Mouse (Mus musculus): ENCODE data around the gene Ahcyl1.
"Not testable (repeated sequence)": the region's sequence is repeated elsewhere in the genome, so short reads cannot be mapped to it uniquely, and the experiment has no call there.

Gene Ahcyl1

DNA sequence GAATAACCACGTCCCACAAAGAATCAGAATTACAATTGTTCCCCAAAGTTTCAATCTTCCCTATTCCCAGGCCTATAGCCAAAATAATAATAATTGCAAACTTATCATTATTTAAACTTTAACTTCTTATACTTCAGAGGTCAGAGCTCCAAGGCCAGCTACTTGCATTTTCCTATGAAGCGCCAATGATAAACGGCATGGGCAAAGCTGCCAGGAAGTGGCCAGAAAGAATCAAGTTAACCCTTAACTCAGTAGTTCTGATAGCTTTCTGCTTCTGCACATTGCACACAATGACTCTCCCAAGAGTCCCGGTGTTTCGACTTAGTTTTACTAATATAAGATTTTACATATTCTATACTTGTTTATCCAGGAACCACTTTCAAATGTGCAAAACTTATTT is 46.1 kb downstream of the Ahcyl1 start:
- DNase-seq, result not testable (repeated sequence)

DNA sequence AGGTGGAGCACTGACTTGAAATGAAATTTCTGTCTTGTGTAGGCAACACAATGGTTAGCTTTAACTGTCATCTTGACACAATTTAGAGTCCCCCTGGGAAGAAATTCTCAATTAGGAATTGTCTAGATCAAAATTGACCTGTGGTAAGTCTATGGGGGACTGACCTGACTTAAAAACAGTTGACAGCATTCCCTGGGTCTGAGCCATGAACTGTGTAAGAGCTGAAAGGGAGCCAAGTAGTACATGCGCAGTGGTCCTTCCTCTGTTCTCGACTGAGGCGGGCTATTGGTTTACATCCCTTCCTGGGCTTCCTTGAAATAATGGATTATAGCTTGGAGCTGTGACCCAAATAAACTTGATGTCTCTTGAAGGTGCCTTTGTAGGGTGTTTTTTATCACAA is 49.4 kb downstream of the Ahcyl1 start:
- no peak for DNase-seq

DNA sequence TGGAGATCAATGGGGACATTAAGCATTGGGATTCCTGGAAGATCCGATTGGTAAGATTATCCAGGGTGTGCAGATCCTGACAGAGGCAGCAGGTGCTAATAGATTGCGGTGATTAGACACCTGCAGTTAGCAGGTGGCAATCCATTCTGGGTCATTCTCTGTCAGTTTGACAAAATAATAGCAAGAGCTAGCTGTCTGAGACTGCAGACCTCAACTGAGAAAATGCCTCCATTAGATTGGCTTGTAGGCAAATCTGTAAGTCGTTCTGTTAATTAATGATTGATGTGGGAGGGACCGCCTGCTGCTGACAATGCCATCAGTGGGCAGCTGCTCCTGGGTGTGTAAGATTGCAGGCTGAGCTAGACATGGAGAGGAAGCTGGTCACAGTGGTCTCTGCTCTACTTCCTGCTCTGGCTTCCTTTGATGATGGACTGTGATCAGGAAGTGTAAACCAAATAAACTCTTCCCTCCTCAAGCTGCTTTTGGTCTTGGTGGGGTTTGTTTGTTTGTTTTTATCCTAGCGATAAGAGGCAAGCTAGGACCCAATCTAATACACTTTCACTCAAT is 58.7 kb downstream of the Ahcyl1 start:
- DNase-seq, result no peak

DNA sequence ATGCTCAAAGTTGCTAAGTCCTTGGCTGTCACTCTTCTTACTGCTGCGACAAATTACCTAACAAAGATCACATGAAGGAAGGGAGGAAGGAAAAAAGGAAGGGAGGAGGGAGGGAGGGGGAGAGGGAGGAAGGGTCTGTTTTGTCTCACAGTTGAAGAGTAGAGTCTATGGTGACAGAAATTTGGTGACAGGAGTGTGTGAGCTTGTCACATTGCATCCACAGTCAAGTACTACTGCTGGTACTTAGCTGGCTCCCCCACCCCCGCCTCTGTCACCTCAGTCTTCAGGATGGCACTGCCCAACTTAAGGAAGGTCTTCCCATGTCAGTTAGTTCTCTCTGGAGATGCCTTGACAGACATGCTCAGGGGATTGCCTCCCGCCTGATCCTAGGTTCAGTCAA is 60.1 kb downstream of the Ahcyl1 start:
- no peak for DNase-seq

DNA sequence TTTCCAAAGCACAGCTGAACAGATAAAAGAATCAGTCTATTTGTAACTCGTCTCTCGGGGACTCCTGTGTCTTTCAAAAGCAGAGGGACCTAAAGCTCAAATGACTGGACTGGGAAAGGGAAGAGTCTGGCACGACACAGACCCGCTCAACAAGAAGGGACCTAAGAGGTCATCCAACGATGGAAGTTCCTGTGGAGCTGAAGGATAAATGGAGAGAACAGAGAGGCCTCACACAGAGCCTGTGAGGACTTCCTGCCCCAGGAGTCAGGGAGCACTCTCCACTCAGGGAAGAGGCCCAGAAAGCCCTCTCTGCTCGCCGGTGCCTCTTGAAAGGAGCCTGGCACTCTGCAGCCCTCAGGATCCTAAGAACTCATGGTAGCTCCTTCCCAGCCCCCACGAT is 60.5 kb downstream of the Ahcyl1 start:
- DNase-seq, result no peak

DNA sequence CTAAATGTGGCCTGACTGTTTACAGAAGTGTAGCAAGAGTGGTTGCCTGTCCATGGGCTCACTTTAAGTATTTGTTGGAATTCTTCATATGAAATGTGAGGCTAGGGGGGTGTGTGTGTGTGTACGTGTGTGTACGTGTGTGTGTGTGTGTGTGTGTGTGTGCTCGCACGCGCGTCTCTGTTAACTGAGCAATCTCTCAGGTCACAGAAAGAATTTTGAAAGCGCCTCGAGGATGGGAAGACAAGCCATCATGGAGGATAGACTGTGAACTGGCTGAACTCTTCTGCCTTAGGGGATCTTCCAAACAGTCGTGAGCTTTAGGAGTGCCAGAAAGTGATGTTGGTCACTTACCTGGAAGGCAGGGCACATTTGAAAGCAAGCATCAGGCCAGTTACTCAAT is 62.5 kb downstream of the Ahcyl1 start:
- DNase-seq, result no peak

DNA sequence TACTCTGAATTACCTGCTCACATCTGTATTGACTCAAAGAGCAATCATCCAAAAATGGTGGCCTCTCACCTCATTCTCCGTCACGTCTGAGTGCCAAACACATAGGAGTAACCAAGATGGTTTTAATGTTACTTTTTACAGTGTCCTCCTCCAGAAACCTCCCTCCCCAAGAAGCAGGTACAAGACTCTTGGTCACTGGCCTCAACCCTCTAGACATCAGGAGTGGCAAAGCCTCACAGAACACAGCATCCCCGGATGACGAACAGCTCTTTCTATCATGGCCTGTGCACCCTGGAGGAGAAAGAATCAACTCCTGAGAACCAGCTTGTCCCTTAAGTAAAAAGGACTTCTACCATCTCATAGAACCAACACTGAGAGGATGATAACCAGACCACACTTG is 63.6 kb downstream of the Ahcyl1 start:
- DNase-seq, result no peak

DNA sequence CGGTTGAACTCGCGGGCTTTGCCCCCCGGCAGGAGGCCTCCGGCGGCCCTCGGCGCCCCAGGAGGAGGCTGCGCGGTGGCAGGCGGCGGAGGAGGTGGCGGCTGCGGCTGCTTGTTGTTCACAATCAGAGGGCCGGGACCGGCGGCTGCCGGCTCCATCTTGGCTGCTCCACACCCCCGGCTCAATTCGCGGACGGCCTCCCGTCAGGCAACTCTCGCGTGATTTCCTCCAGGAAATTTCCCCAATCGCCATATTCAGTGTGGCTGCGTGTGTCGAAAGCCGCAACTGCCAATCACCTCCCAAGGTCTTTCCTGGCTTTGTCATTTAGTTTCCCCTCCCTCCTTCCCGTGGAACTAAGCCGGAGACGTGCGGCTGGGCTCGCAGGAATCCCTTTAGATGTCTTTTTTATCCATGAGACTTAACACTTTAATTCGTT is 64.8 kb downstream of the Ahcyl1 start, which contains the start of gene Strip1:
Gene Strip1, minus strand, starts transcription at position 172 of the 436 bp plus-strand sequence.
- DNase-seq, result peak; percentile 87

DNA sequence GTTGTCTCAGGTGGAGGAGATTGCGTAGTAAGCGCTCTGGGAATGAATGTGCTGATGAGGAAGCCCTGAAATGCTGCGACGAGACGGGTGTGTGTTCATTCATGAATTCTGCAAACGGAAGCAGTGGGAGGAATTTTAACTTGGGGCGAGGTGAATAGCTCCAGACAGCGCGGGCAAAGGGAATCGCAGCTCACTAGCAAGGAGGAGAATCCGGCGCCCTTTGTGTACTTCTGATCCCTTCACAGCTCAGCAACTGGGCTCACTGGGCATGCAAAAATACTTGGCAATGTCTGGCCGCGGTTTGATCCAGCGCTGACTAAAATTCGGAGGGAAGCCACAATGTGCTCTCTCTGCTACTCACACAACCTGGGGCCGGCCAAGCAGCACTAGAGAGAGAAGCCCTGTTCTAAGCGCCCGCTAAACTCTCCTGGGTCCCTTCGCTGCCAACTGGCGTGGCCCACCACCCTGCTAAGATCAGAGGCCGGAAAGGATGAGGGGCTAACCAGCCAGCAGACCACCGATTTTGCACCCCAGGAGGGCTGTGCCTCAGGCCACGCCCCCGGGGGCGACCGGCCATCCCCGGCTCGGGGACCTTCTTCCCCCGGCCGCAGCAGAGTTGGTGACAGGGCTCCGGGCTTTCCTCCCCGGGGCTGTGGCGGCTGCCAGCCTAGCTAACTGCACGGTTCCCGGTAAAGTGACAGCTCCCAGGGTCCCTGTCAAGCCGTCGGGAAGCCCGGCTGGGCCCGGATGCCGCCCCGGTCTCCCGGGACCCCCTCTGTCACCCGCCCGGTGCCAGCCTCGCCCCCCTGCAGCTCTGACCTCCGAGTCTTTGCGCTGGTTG is 65.5 kb downstream of the Ahcyl1 start, which contains the start of gene Gm10961:
Gene Gm10961, plus strand, starts transcription at position 641 of the 841 bp plus-strand sequence.
- peak; percentile 40 for DNase-seq

DNA sequence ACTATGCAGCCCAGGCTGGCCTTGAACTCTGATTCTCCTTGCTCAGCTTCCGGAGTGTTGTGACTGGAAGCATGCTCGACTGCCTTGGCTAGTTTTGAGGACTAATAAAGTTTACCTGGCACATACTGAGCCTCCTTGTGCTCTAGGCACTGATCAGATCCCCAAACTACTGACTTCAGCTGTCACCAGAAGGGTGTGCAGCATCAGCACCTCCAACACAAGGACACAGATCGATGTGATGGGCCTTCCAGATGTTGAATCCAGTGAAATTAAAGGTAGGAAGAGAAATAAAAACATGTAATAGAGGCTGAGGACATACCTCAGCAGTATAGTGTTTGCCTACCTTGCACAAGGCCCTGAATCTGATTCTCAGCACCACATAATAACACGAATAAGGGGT is 66.9 kb downstream of the Ahcyl1 start:
- no peak for DNase-seq

DNA sequence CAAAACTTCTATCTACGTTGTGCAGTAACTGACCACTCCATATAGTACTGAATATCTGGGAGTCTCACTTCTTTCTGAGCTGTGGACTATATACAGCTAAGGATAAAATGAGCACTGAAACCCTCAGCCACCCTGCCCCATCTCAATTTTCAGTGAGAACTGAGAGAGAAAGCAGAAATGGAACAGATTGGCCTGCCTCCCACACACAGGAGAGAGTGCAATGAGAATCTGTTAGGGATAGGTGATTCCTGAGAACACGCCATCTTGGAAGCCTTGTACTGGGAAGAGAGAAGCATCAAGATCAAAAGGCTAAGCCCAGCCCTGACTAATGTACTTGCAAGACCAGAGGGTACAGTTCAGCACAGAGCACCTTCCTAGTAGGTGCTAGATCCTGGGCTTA is 67.8 kb downstream of the Ahcyl1 start:
- DNase-seq, result no peak

DNA sequence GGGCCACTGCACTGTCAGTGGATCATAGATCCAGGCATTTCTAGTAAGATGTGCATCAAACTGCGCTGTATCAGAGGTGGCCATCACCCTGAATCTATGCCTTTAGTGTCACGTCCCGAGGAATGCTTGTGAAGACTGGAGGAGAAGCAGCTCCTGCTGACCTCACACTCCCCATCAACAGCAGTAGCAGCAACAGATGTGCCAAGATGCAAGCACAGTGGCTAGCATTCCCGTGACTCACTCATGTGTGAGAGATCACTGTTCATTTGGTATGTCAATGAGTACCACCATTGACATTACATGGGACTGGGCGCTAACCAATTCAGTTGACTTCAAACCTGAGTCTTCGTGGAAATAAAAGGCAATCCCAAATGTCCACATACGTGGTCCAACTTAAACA is 68.7 kb downstream of the Ahcyl1 start:
- no peak for DNase-seq

DNA sequence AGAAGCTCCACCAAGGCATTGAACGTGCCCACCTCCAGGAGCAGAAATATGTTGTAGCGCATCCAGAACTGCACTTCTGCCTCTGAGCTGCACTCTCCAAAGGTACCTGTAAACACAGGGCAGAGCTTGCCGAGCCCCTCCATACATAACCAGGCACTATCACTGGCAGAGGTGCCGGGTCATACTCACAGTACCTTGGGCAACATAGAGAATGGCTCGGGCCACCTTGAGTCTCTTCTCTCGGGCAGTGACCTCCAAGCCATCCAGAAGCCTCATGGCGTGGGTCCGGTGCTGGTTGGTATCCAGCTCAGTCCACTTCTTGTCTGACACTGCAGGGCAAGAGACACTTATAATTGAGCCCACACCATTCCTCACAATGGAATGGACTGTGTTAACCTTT is 69.6 kb downstream of the Ahcyl1 start:
- no peak for DNase-seq

DNA sequence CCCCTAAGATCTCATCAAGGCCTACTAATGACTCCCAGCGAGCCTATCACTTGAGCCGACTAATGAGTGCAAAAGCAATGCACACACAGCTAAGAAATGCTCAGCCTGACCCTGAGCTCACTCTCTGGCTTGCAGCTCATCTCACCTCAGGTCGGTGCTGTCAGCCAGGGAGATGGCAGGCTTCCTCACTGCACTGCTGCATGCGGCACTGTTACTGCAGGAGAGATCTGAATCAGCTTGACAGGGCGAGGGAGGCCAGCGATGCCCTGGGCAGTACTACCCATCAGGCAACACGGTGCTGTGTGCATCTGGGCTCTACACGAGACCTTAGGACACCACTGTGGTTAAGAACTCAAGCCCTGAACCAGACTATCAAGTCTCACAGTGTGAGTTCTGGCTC is 70.8 kb downstream of the Ahcyl1 start:
- no peak for DNase-seq

DNA sequence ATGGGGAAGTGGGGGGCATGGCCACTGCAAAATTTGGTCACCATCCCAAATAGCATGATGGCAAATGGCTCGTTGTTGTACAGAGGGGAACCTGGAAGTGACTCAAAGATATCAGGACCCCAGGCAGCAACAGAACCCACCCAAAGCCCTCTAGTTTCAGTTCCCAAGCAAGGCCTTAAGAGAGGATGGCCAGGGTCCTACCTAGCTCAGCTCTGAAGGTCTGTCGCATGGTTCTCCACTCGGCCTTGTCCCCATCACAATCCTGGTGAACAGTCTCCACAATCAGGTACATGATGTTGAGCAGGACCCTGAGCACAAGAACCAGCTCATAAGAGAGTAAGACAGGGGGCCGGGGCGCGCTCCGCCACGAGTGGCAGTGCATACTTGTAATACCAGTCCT is 71.9 kb downstream of the Ahcyl1 start:
- no peak for DNase-seq

DNA sequence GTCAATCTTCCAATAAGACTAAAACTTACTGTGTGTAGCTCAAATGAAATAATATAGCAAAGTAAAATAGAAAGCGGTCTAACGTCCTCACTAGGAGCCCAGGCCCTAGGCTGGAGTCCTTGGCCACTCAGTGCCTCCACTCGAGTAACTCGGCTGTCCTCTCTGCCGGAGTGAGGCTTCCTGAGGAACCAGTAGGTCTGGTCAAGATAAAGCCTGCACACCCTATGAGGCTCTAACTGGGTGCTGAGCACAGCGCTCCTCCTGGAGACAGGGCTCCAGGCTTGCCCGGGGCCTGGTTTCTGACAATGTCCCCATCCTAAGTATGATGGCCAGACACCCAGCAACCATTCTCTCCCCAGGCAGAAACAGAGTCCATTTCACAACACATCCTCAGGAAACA is 73.8 kb downstream of the Ahcyl1 start:
- no peak for DNase-seq

DNA sequence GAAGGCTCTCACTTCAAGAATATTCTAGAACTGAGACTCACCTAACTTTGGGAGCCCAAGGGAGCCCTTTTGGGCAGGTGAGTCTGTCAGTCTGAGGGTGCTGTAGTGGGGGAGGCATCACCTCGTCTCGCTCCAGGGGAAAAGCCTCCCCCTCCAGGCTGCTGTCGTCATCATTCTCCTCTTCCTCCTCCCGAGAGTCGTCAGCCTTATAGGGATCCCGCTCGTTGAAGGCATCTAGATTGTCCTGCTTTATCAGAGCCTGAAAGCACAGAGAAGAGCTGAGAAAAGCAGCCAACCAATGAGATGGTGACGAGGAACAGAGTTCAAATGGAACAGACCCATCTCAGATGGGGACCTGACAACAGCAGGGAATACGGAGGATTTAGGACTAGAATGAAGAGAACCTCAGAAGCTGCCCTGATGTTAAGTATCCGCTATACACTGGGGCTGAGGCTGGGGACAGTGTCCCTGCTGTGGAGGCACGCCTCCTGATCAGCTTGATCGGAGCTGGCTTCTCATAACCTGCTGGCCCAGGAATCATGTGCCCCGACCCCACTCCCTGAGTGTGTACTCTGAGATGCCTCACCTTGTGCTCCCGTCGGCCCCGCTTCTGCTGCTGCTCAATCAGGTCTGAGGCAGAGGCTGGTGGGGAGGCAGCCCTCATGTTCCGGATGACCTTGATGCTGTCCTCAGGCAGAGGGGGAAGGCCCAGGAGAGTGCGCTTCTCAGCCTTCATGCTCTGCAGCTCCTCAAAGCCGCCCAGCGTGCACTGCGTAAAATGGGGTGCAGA is 74.9 kb downstream of the Ahcyl1 start:
- no peak for DNase-seq

DNA sequence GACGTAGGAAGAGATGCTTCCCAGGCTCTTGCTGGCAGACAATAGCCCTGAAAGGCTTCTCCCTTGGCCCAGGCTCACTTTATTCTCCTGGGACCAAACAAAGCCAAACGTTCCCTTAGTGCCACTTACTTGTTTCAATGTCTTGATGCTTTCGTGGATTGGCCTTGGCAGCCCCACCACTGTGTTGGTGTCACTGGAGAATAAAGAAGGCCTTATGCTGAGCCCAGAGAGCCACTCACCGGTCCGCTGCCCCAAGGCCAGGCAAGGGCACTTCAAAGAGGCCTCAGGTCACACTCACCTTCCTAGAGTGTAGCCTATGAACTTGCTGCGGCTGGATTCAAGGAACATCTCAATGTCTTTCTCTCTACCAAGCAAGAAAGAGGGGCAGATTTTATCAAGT is 76.4 kb downstream of the Ahcyl1 start:
- no peak for DNase-seq

DNA sequence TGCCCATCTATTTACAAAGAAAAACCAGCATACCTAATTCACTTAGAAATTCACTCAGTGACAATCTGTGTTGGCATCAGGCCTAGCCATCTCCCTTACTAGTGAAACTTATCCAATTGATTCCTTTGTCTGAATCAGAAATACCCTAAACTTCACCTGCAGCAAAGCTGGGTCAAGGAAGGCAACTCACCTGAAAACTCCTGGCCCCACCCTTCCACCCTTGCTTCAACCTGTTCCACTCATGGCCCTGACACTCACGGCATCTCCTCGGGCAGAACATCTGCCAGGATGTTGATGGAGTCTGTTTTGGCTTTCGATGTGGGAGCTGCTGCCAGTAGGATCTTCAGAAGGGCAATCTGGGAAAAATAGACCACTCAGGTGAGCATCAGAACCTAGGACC is 78.6 kb downstream of the Ahcyl1 start:
- DNase-seq, result peak; percentile 1
